ENCODE assay signal across 11 mouse cellular contexts in the genomic region with DNA sequence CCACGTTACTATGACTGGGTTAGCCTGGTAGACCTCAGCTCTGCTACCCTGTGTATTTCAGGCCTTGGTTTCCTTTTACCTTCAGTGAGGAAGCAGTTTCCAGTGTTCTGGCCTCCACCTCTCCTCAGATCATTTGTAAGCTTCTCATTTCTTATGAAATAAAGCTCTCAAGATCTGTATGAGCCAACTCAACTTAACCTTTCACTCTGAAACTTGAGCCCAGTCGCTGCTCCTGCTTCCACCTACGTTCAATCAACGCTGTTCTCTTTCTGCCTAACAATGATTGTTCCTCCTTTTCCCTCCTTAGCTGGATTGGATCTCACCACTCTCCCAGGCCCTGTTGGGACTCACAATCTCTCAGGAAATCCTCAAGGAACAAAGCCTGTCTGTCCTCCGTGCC. TPM values are rescaled to one million over a fixed set of nuclear protein-coding genes. Genes with fewer than 3 reads are reported as not detected.
DNase-seq lines count a peak whose midpoint lies in the region; ATAC-seq and TF ChIP-seq lines count a peak whose summit lies in the region.
"Had no signal": no experiment of that assay in that cellular context is flagged by ENCODE, and none has a peak within 500 bp of the region (broad histone marks: within the 10 kb centered on the region; RNA-seq: fewer than 3 reads in every experiment).

No protein-coding gene starts in this region.

- peaks cover 33% of the 10 kb centered on the region for H3K36me3 ChIP-seq in heart, embryonic 14.5 days (ENCODE audit: control insufficient read depth, insufficient read depth, low read length)
- no peaks in the 10 kb centered on the region; the same call in 1 of the 2 replicates for H3K36me3 ChIP-seq in testis, adult 2 months (ENCODE audit: control insufficient read depth, insufficient read depth, low read length)
- H3K36me3 ChIP-seq in limb, embryonic 12.5 days = peaks cover 26% of the 10 kb centered on the region; the same call in 1 of the 2 replicates
- H3K36me3 ChIP-seq in liver, embryonic 12.5 days = no peaks in the 10 kb centered on the region

- H3K27ac ChIP-seq in heart, embryonic 14.5 days (replicated peaks in 1 of 2; ENCODE audit: control insufficient read depth in 1 of 2, insufficient read depth in 1 of 2, low read depth in 2 of 2, low read length in 2 of 2) = peak overlapping the region; percentile 7 to 29; a peak in 2 of 4 replicates
- peak overlapping the region; percentile 43 for H3K27ac ChIP-seq in testis, adult 2 months (ENCODE audit: control insufficient read depth, insufficient read depth, low read depth, low read length)
- peak overlapping the region; percentile 80 for H3K27ac ChIP-seq in limb, embryonic 12.5 days
- no peak overlapping the region for H3K27ac ChIP-seq in liver, embryonic 12.5 days
- H3K27ac ChIP-seq: midbrain, embryonic 13.5 days had no signal

- WGBS in heart, embryonic 14.5 days = 69% methylated on average over 5 of the region's 5 CpGs
- 48% methylated on average over 5 of the region's 5 CpGs for WGBS in limb, embryonic 12.5 days
- WGBS in liver, embryonic 12.5 days (ENCODE audit: insufficient replicate concordance) = 55% methylated on average over 5 of the region's 5 CpGs

- TF ChIP-seq POLR2A in testis, adult 2 months (IDR thresholded peaks at IDR 0.05; ENCODE audit: control insufficient read depth, low read depth, low read length) = no peak

- no peak overlapping the region for H3K4me2 ChIP-seq in heart, embryonic 14.5 days (ENCODE audit: low read length)
- H3K4me2 ChIP-seq in limb, embryonic 12.5 days = no peak overlapping the region
- H3K4me2 ChIP-seq in liver, embryonic 12.5 days = no peak overlapping the region
- H3K4me2 ChIP-seq: liver, embryonic 11.5 days; midbrain, embryonic 13.5 days had no signal

- no peak for TF ChIP-seq CTCF in testis, adult 2 months (IDR thresholded peaks at IDR 0.05; ENCODE audit: control insufficient read depth, insufficient read depth, insufficient replicate concordance, low read depth, low read length)

- no peaks in the 10 kb centered on the region for H3K9me3 ChIP-seq in heart, embryonic 14.5 days (ENCODE audit: control insufficient read depth, low read length)
- no peaks in the 10 kb centered on the region for H3K9me3 ChIP-seq in limb, embryonic 12.5 days
- H3K9me3 ChIP-seq in liver, embryonic 12.5 days (replicated peaks) = no peaks in the 10 kb centered on the region
- H3K9me3 ChIP-seq: midbrain, embryonic 13.5 days had no signal

- no peak overlapping the region for H3K9ac ChIP-seq in heart, embryonic 14.5 days (ENCODE audit: low read length)
- H3K9ac ChIP-seq in limb, embryonic 12.5 days (replicated peaks) = no peak overlapping the region
- no peak overlapping the region for H3K9ac ChIP-seq in liver, embryonic 12.5 days
- H3K9ac ChIP-seq: midbrain, embryonic 13.5 days had no signal

- H3K4me1 ChIP-seq in heart, embryonic 14.5 days (ENCODE audit: control insufficient read depth in 2 of 2, insufficient read depth in 2 of 2, low read length in 2 of 2) = peaks cover 5 to 13% of the 10 kb centered on the region in 2 experiments
- H3K4me1 ChIP-seq in testis, adult 2 months (ENCODE audit: control insufficient read depth, insufficient read depth, low read length) = 0 out of 2 replicates have a peak, but pooled peaks cover 2% of the 10 kb centered on the region
- H3K4me1 ChIP-seq in limb, embryonic 12.5 days (replicated peaks) = peaks cover 12% of the 10 kb centered on the region; the same call in 1 of the 2 replicates
- peaks cover 13% of the 10 kb centered on the region for H3K4me1 ChIP-seq in liver, embryonic 12.5 days

- no peak for DNase-seq in heart, adult 11 months
- no peak for DNase-seq in testis, postnatal 10 days (ENCODE audit: low spot score)
- DNase-seq in right cerebral cortex, postnatal 25 days = no peak
- DNase-seq: heart, adult 18-20 months had no signal

- H3K27me3 ChIP-seq in heart, embryonic 14.5 days (ENCODE audit: control insufficient read depth, insufficient read depth, low read length) = no peaks in the 10 kb centered on the region
- no peaks in the 10 kb centered on the region for H3K27me3 ChIP-seq in testis, adult 2 months (ENCODE audit: control insufficient read depth, insufficient read depth, low read length)
- no peaks in the 10 kb centered on the region for H3K27me3 ChIP-seq in limb, embryonic 12.5 days
- H3K27me3 ChIP-seq in liver, embryonic 12.5 days (replicated peaks) = peaks cover 13% of the 10 kb centered on the region
- H3K27me3 ChIP-seq: CH12.LX; midbrain, embryonic 13.5 days had no signal

- no peak for ATAC-seq in heart, embryonic 14.5 days (ENCODE audit: insufficient number of reproducible peaks, insufficient read depth, low FRiP score, low read depth)
- ATAC-seq in limb, embryonic 12.5 days (ENCODE audit: insufficient number of reproducible peaks, insufficient read depth, low FRiP score, low TSS enrichment, low read depth) = no peak
- ATAC-seq in liver, embryonic 12.5 days = no peak
- ATAC-seq: midbrain, embryonic 13.5 days had no signal

- no peak overlapping the region for H3K4me3 ChIP-seq in heart, embryonic 14.5 days (ENCODE audit: control insufficient read depth in 1 of 2, insufficient read depth in 1 of 2, low read depth in 1 of 2, low read length in 2 of 2)
- H3K4me3 ChIP-seq in testis, adult 2 months (ENCODE audit: control insufficient read depth, low read depth, low read length) = peak overlapping the region; percentile 68
- no peak overlapping the region for H3K4me3 ChIP-seq in limb, embryonic 12.5 days (replicated peaks)
- H3K4me3 ChIP-seq in liver, embryonic 12.5 days = no peak overlapping the region
- H3K4me3 ChIP-seq: midbrain, embryonic 13.5 days had no signal

RNA-seq across cellular contexts. Expression of a gene that starts 2.7 kb away (rescaled TPM):
- 32.2 and 41.2 TPM in 2 replicates for polyA plus RNA-seq in heart, embryonic 14.5 days (2014; fragmentation: Nextera tagmentation; extraction: Ambion mirVana)
- polyA plus RNA-seq in testis, adult 2 months (2012; rRNA removed) = 21.6 and 30.8 TPM in 2 replicates
- 41.8 and 48.6 TPM in 2 replicates for polyA plus RNA-seq in limb, embryonic 12.5 days (2016; fragmentation: Nextera tagmentation; extraction: Ambion mirVana)
- polyA plus RNA-seq in liver, embryonic 12.5 days (2016; fragmentation: Nextera tagmentation; extraction: Ambion mirVana) = 4.6 and 7.0 TPM in 2 replicates

RNA-seq across cellular contexts. Expression of a gene that starts 32.1 kb away (rescaled TPM):
- polyA plus RNA-seq in heart, embryonic 14.5 days (2014; fragmentation: Nextera tagmentation; extraction: Ambion mirVana) = 1.2 and 1.4 TPM in 2 replicates
- 5.0 and 6.7 TPM in 2 replicates for polyA plus RNA-seq in testis, adult 2 months (2012; rRNA removed)
- polyA plus RNA-seq in limb, embryonic 12.5 days (2016; fragmentation: Nextera tagmentation; extraction: Ambion mirVana) = 0.31 and 0.38 TPM in 2 replicates
- 1.1 and 1.2 TPM in 2 replicates for polyA plus RNA-seq in liver, embryonic 12.5 days (2016; fragmentation: Nextera tagmentation; extraction: Ambion mirVana)
